Mouse (Mus musculus) intestine, postnatal 0 days (tissue): ENCODE measurements around the gene BC034090. TPM values are rescaled to one million over a fixed set of nuclear protein-coding genes. Genes with fewer than 3 reads are reported as not detected.

Experiments used
- ATAC-seq: fragments of 200-750 bp; cut with Nextera tagmentation; 2 replicates; pipeline ENCODE4 v1.8.0; 2017; ENCODE audit warnings: mild to moderate bottlenecking, moderate TSS enrichment, moderate library complexity
- H3K27ac ChIP-seq: fragments of 300-500 bp; sonication (generic); 2 replicates; pipeline ENCODE4 v1.5.1; 2014; ENCODE audit warnings: mild to moderate bottlenecking, low read depth, low read length, moderate library complexity
- H3K27me3 ChIP-seq: fragments of 300-500 bp; sonication (generic); replicated peaks from 2 replicates; pipeline ENCODE4 v1.6.1; 2014; ENCODE audit warnings: low read length, mixed read lengths; ENCODE audit not compliant: control insufficient read depth, insufficient read depth
- H3K36me3 ChIP-seq: fragments of 300-500 bp; sonication (generic); 2 replicates; pipeline ENCODE4 v1.6.1; 2014; ENCODE audit warnings: mild to moderate bottlenecking, moderate library complexity; ENCODE audit not compliant: control insufficient read depth, insufficient read depth
- H3K4me1 ChIP-seq: fragments of 300-500 bp; sonication (generic); replicated peaks from 2 replicates; pipeline ENCODE4 v1.6.1; 2014; ENCODE audit warnings: antibody characterized with exemption, low read length, mixed read lengths; ENCODE audit not compliant: control insufficient read depth, insufficient read depth
- H3K4me2 ChIP-seq: fragments of 300-500 bp; sonication (generic); replicated peaks from 2 replicates; pipeline ENCODE4 v1.6.1; 2014; ENCODE audit warnings: low read depth, mild to moderate bottlenecking, moderate library complexity
- H3K4me3 ChIP-seq: fragments of 300-500 bp; sonication (generic); 2 replicates; pipeline ENCODE4 v1.5.1; 2014; ENCODE audit warnings: low read depth, low read length
- H3K9ac ChIP-seq: fragments of 300-500 bp; sonication (generic); 2 replicates; pipeline ENCODE4 v1.6.1; 2014; ENCODE audit warnings: mild to moderate bottlenecking, low read depth, low read length
- H3K9me3 ChIP-seq: fragments of 300-500 bp; sonication (generic); 2 replicates; pipeline ENCODE4 v1.6.1; 2016; ENCODE audit warnings: mixed run types; ENCODE audit not compliant: control insufficient read depth
- CTCF ChIP-seq: sonication (generic); IDR thresholded peaks from 2 replicates; pipeline ENCODE4 v1.5.1; 2016; ENCODE audit warnings: low read depth, mild to moderate bottlenecking, control low read depth, antibody characterized with exemption, moderate library complexity
- WGBS: fragments of 180-500 bp; shearing (Covaris S2); extraction: QIAGEN DNeasy Blood & Tissue Kit; methylation state at CpG from one replicate; pipeline ENCODE4 v1.1.7; 2014; 5-methylcytosine and 5-hydroxymethylcytosine counted together
- polyA plus RNA-seq: library from polyadenylated mRNA; unstranded; fragments of >200 nt; fragmentation: Nextera tagmentation; extraction: Ambion mirVana; gene quantifications from 2 replicates; pipeline ENCODE4 v1.2.1, GENCODE M21; 2015

Gene BC034090
- polyA plus RNA-seq, 1 experiment from 2014 or later = 1.3 TPM

DNA sequence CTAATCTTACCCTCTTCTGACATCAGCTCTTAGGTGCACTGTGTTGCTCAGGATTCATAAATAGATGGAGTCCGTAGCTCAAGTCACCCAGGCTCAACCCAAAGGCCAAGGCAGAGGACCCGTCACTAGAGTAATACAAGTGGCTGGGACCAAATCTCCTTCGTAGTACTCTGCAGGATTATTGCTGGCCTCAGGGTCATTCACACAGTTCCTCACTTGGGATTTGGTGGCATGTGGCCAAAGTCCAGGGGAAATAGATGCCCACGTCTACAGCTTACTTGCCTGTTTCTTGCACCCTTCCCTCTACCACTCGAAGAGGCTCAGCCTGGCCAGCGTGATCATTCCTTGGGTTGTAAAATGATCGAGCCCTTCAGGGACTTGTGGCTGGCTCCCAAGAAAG lies 30.3 kb downstream of the BC034090 start:
- no peak overlapping the region for H3K27ac ChIP-seq
- TF ChIP-seq CTCF = no peak
- no peak overlapping the region for H3K4me2 ChIP-seq
- H3K36me3 ChIP-seq = no peaks in the 10 kb centered on the region; the same call in 1 of the 2 replicates
- 0 out of 2 replicates have a peak, but pooled peaks cover 4% of the 10 kb centered on the region for H3K4me1 ChIP-seq
- H3K9ac ChIP-seq = no peak overlapping the region
- ATAC-seq = no peak
- H3K4me3 ChIP-seq = no peak overlapping the region
- no peaks in the 10 kb centered on the region for H3K9me3 ChIP-seq
- no peaks in the 10 kb centered on the region for H3K27me3 ChIP-seq
- WGBS = 48% methylated on average over 7 of the region's 7 CpGs

DNA sequence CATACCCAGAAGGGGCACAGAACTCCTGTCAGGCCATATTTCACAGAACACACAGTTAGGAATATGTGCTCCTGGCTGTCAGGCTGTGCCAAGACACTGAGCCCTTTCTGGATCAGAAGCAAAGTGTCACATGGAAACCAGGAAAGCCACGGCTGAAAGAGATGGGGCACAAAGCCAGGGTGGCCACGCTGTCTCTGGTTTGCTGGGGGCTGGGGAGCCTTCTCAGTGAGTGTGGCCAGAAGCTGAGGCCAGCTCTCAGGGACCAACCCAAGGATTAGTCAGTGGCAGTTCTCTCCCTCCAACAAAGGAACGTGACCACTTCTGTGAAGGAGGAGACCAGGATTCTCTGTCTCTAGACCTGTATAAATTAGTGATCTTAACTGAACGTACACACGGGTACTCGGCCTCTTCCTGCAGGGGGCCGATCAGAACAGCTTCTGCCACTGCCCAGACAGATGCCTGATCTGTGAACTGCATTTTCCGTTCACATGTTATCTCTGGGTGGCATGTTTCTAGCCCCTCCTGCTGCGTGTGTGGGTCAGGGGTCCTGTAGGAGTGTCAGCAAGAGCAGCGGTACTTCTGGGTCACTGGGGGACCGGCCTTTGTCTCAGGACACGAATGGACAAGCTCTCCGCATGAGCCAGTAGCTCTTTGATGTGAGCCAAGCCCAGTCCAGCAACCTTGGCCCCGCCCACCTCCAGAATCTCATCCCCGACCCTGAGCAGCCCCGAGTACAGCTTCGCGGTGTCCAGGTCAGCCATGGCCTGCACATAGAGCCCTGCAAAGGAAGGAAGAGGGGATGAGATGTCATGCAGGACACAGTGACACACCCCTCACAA lies 31.1 kb downstream of the BC034090 start:
- H3K4me3 ChIP-seq = no peak overlapping the region
- TF ChIP-seq CTCF = no peak
- no peaks in the 10 kb centered on the region for H3K9me3 ChIP-seq
- no peak for ATAC-seq
- H3K4me2 ChIP-seq = no peak overlapping the region; the same call in 1 of the 2 replicates
- H3K4me1 ChIP-seq = 0 out of 2 replicates have a peak, but pooled peaks cover 4% of the 10 kb centered on the region
- H3K36me3 ChIP-seq = no peaks in the 10 kb centered on the region; the same call in 1 of the 2 replicates
- H3K9ac ChIP-seq = 0 out of 2 replicates have a peak overlapping the region, but pooled peaks have one; percentile 1
- H3K27me3 ChIP-seq = no peaks in the 10 kb centered on the region
- WGBS = 34% methylated on average over 18 of the region's 18 CpGs
- H3K27ac ChIP-seq = no peak overlapping the region

DNA sequence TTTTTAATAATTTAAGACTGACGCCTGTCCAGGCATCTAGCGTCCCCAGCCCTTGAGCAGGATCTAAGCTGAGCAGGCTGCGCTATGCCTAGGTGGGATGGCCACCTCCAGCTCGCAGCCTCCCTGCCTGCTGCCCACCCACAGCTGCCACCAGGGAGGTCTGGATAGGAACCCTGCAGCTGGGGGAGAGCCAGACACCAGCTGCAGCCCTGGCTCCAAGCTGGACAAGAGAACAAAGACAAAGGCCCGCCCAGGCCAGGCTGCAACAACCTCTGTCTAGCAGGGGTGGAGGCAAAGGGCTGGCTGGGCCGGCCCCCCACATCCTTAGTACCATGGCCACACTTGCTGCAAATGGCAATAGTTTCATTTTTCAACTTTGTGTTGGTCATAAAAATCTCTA lies 31.8 kb downstream of the BC034090 start:
- Histone ChIP-seq H3K9ac (no peak overlapping the region), H3K27me3 (no peaks in the 10 kb centered on the region), H3K36me3 (peaks cover 4% of the 10 kb centered on the region; the same call in 1 of the 2 replicates), H3K4me2 (no peak overlapping the region), H3K9me3 (no peaks in the 10 kb centered on the region), H3K27ac (no peak overlapping the region), H3K4me3 (no peak overlapping the region), H3K4me1 (0 out of 2 replicates have a peak, but pooled peaks cover 4% of the 10 kb centered on the region)
- TF ChIP-seq CTCF = 0 out of 2 replicates have a peak, but pooled peaks have one; percentile 2
- WGBS = 50% methylated on average over 6 of the region's 6 CpGs
- ATAC-seq = no peak

DNA sequence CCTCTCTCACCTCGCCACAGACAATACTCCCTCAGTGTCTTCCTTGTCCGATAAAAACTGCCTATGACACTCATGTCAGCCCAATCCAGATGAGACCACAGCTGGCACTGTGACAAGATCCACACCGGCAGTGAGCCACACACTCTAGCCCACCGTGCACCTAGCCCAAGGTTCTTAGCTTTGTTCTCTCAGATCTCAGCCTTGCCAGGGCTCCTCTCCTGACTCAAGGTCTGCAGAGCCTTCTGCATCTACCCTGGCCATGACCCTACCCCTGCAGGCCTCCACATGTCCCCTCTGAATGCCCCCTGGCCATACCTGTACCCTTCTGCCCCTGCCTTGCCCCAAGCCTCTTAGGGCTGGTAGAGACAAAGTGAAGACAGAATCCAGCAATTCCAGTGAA lies 32.2 kb downstream of the BC034090 start:
- WGBS = 45% methylated on average over 4 of the region's 4 CpGs
- Histone ChIP-seq H3K27ac (no peak overlapping the region), H3K9ac (no peak overlapping the region), H3K4me1 (0 out of 2 replicates have a peak, but pooled peaks cover 4% of the 10 kb centered on the region), H3K9me3 (no peaks in the 10 kb centered on the region), H3K4me2 (no peak overlapping the region), H3K4me3 (no peak overlapping the region), H3K27me3 (no peaks in the 10 kb centered on the region), H3K36me3 (peaks cover 5% of the 10 kb centered on the region; the same call in 1 of the 2 replicates)
- ATAC-seq = no peak
- TF ChIP-seq CTCF = no peak

DNA sequence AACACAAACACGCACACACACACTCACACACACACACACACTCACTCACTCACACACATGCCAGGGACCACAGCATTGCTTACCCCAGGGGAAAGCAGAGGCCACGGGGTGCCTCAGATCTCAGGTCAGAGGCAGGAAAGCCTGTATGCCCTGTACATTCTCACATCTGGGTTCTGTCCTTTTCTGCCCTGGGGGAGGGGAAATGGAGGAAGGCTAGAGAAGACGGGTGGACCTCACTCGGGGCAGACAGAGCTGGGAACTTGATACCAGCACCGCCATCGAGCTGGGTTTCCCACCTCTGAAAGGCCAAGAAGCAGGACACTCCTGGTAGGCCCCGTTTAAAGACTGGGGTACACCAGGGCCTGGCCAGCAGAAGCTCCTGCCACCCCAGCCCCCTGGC lies 33.2 kb downstream of the BC034090 start:
- peaks cover 5% of the 10 kb centered on the region; the same call in 1 of the 2 replicates for H3K36me3 ChIP-seq
- H3K27ac ChIP-seq = no peak overlapping the region
- no peak for TF ChIP-seq CTCF
- no peak for ATAC-seq
- no peaks in the 10 kb centered on the region for H3K27me3 ChIP-seq
- no peak overlapping the region for H3K4me2 ChIP-seq
- WGBS = 50% methylated on average over 7 of the region's 7 CpGs
- no peak overlapping the region for H3K4me3 ChIP-seq
- H3K4me1 ChIP-seq = 0 out of 2 replicates have a peak, but pooled peaks cover 4% of the 10 kb centered on the region
- H3K9ac ChIP-seq = no peak overlapping the region
- H3K9me3 ChIP-seq = no peaks in the 10 kb centered on the region

DNA sequence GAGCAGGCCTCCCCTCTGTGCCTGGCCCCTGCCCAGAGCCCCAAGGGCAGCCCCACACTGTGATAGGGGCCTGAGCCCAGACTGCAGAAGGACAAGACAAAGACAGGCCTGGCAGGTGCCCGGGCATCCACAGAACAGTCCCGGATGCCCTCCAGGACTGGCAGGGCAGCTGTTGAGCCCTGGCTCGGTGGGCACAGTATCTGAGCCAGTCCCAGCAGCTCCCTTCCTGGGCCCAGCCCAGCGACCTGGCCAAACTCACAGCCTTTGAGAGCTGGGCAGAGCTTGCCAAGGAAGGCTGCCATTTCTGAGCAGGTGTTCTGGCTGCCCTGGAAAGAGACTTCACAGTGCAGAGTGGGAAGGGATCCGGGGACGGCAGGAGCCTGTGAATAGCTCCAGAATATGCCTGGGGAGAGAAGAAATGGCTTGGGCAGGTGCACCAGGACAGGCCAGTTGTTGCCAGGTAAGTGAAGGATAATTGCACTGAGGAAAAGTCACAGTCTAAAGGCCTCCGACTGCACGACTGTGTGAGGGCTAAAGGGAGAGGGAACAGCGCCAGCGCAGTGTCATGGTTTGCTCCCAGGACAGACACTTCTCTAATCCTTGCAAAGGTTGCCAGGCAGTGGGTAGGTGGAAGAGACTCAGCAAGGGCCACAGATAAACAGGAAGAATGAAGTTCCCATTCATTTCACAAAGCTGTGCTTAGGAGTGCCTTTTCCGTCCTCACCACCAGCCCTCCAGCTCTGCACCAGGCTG lies 34.1 kb downstream of the BC034090 start:
- TF ChIP-seq CTCF = no peak
- WGBS = 66% methylated on average over 11 of the region's 11 CpGs
- no peaks in the 10 kb centered on the region for H3K9me3 ChIP-seq

More for the DNA sequence above, 34.1 kb downstream of the BC034090 start:
- Histone ChIP-seq H3K4me3 (no peak overlapping the region), H3K27ac (no peak overlapping the region), H3K4me2 (no peak overlapping the region), H3K4me1 (peaks cover 9% of the 10 kb centered on the region; the same call in 1 of the 2 replicates), H3K36me3 (peaks cover 5% of the 10 kb centered on the region; the same call in 1 of the 2 replicates), H3K9ac (no peak overlapping the region), H3K27me3 (no peaks in the 10 kb centered on the region)
- ATAC-seq = no peak
